Mouse (Mus musculus) fibroblast of lung, adult 2 months (primary cell): Measurements from ENCODE around the gene Shkbp1.
A peak's percentile ranks its signal among the peaks of the same experiment; 100 is the strongest.

ENCODE experiments used
- DNase-seq: peaks from one replicate; pipeline ENCODE4 v3.0.0-alpha.2; 2011; ENCODE audit warnings: low read depth

The Shkbp1 gene

GRCm38 (mm10) chr7:27333316-27333941 lies 22.4 kb downstream of the Shkbp1 start:
- no peak for DNase-seq

- no peak for DNase-seq
Measured at GRCm38 (mm10) chr7:27332353-27333199, 23.2 kb downstream of the Shkbp1 start.

- no peak for DNase-seq
Measured at GRCm38 (mm10) chr7:27331854-27332253, 24.0 kb downstream of the Shkbp1 start.

- no peak for DNase-seq
Measured at GRCm38 (mm10) chr7:27331541-27331851, 24.3 kb downstream of the Shkbp1 start.

- peak; percentile 74 for DNase-seq
Measured at GRCm38 (mm10) chr7:27330709-27331540, 24.9 kb downstream of the Shkbp1 start.

GRCm38 (mm10) chr7:27329981-27330380 lies 25.8 kb downstream of the Shkbp1 start:
- DNase-seq = no peak

GRCm38 (mm10) chr7:27329326-27329947 lies 26.4 kb downstream of the Shkbp1 start:
- no peak for DNase-seq

- no peak for DNase-seq
Measured at GRCm38 (mm10) chr7:27328648-27329047, 27.2 kb downstream of the Shkbp1 start.

GRCm38 (mm10) chr7:27328161-27328560 lies 27.7 kb downstream of the Shkbp1 start:
- no peak for DNase-seq

GRCm38 (mm10) chr7:27327500-27327899 lies 28.3 kb downstream of the Shkbp1 start:
- no peak for DNase-seq

GRCm38 (mm10) chr7:27326101-27326880 lies 29.5 kb downstream of the Shkbp1 start:
- DNase-seq = no peak

GRCm38 (mm10) chr7:27325697-27326096 lies 30.1 kb downstream of the Shkbp1 start:
- no peak for DNase-seq

- no peak for DNase-seq
Measured at GRCm38 (mm10) chr7:27324928-27325327, 30.9 kb downstream of the Shkbp1 start.

- DNase-seq = no peak
Measured at GRCm38 (mm10) chr7:27324161-27324560, 31.7 kb downstream of the Shkbp1 start.

GRCm38 (mm10) chr7:27323001-27323400 lies 32.8 kb downstream of the Shkbp1 start:
- no peak for DNase-seq

GRCm38 (mm10) chr7:27322291-27322690 lies 33.5 kb downstream of the Shkbp1 start:
- DNase-seq = no peak

GRCm38 (mm10) chr7:27319411-27319810 lies 36.4 kb downstream of the Shkbp1 start:
- no peak for DNase-seq

GRCm38 (mm10) chr7:27315958-27316357 lies 39.9 kb downstream of the Shkbp1 start:
- no peak for DNase-seq

- DNase-seq = no peak
Measured at GRCm38 (mm10) chr7:27314393-27314792, 41.4 kb downstream of the Shkbp1 start.

- DNase-seq = no peak
Measured at GRCm38 (mm10) chr7:27311651-27312284, 44.1 kb downstream of the Shkbp1 start.

GRCm38 (mm10) chr7:27310996-27311535 lies 44.8 kb downstream of the Shkbp1 start:
- no peak for DNase-seq
